Mouse (Mus musculus) lung, postnatal 0 days (tissue): ENCODE results near the gene A3galt2.

Experiments used
- CTCF ChIP-seq: IDR thresholded peaks from 2 replicates; pipeline ENCODE4 v1.5.1; 2016; ENCODE audit warnings: antibody characterized with exemption, mild to moderate bottlenecking
- EP300 ChIP-seq: IDR thresholded peaks from 2 replicates; pipeline ENCODE4 v1.6.1; 2016; ENCODE audit warnings: antibody characterized with exemption, mild to moderate bottlenecking, control low read depth

- TF ChIP-seq CTCF (no peak), EP300 (no peak)
These were observed 31.1 kb upstream of the A3galt2 start for GRCm38 (mm10) chr4:128724059-128724458.
